Mouse (Mus musculus) ES-Bruce4 (cell line): Measurements from ENCODE around the gene Nkx1-1. TPM values are rescaled to one million over a fixed set of nuclear protein-coding genes. Genes with fewer than 3 reads are reported as not detected.

Experiments used
- H3K27ac ChIP-seq: 2 replicates; pipeline ENCODE4 v1.5.1; 2012; ENCODE audit warnings: low read length, inconsistent platforms; ENCODE audit not compliant: insufficient read depth
- H3K27me3 ChIP-seq: 2 replicates; pipeline ENCODE4 v1.6.1; 2012; ENCODE audit warnings: mild to moderate bottlenecking, low read length, inconsistent platforms; ENCODE audit not compliant: control insufficient read depth, poor library complexity, insufficient read depth, severe bottlenecking
- H3K36me3 ChIP-seq: 2 replicates; pipeline ENCODE4 v1.6.1; 2012; ENCODE audit warnings: inconsistent platforms, mild to moderate bottlenecking, low read length, moderate library complexity; ENCODE audit not compliant: control insufficient read depth, poor library complexity, insufficient read depth, severe bottlenecking
- H3K4me1 ChIP-seq: one replicate; pipeline ENCODE4 v1.8.1; 2011; ENCODE audit warnings: low read length; ENCODE audit not compliant: control insufficient read depth, insufficient read depth
- H3K4me3 ChIP-seq: 2 replicates; pipeline ENCODE4 v1.5.1; 2011; ENCODE audit warnings: low read depth, mild to moderate bottlenecking, low read length
- H3K9ac ChIP-seq: 2 replicates; pipeline ENCODE4 v1.6.1; 2012; ENCODE audit warnings: low read depth, mild to moderate bottlenecking, inconsistent platforms; ENCODE audit not compliant: poor library complexity, severe bottlenecking
- H3K9me3 ChIP-seq: replicated peaks from 2 replicates; pipeline ENCODE4 v1.6.1; 2012; ENCODE audit warnings: mild to moderate bottlenecking, low read length, inconsistent platforms; ENCODE audit not compliant: control insufficient read depth, poor library complexity, insufficient read depth, severe bottlenecking
- CTCF ChIP-seq: IDR thresholded peaks from one replicate; pipeline ENCODE4 v1.8.1; 2011; ENCODE audit warnings: low read depth, low read length
- EP300 ChIP-seq: IDR thresholded peaks from 2 replicates; pipeline ENCODE4 v1.6.1; 2011; ENCODE audit warnings: low read depth, low read length; ENCODE audit not compliant: insufficient read depth
- POLR2A ChIP-seq: IDR thresholded peaks from one replicate; pipeline ENCODE4 v1.8.1; 2011; ENCODE audit warnings: low read length; ENCODE audit not compliant: insufficient read depth
- polyA plus RNA-seq: library from polyadenylated mRNA; stranded (reverse); fragments of >200 nt; gene quantifications from 2 replicates; pipeline ENCODE4 v1.2.4, GENCODE M21; 2011; ENCODE audit warnings: low read depth; ENCODE audit not compliant: missing spikeins, insufficient read depth, insufficient read length

Nkx1-1 gene
- polyA plus RNA-seq, 1 experiment: not detected

DNA sequence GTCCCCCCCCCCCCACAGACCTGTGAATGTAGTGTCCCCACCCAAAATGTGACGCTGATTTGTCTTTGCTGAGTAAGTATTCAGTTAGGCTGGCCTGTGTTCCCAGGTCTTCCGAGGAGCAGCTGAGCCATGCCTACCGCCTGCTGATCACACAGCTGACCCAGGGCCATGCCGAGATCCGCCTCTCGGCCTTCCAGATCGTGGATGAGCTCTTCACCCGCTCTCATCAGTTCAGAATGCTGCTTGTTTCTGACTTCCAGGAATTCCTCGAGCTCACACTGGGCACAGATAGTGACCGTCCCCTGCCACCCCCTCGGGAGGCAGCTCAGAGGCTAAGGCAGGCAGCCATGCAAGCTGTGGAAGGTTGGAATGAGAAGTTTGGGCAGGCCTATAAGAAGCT is 46.2 kb downstream of the Nkx1-1 start:
- Histone ChIP-seq H3K27ac (no peak overlapping the region), H3K36me3 (no peaks in the 10 kb centered on the region), H3K4me1 (no peaks in the 10 kb centered on the region), H3K9ac (no peak overlapping the region), H3K27me3 (no peaks in the 10 kb centered on the region), H3K4me3 (no peak overlapping the region), H3K9me3 (no peaks in the 10 kb centered on the region)
- no peak for TF ChIP-seq EP300
- no peak for TF ChIP-seq POLR2A
- no peak for TF ChIP-seq CTCF

Other genes starting within 250 kb of the Nkx1-1 start
- gene Spon2, start 215.5 kb downstream of the Nkx1-1 start, polyA plus RNA-seq: 0.59 and 0.87 TPM in 2 replicates
- 61.0 and 68.5 TPM in 2 replicates for gene Ctbp1, start 159.0 kb downstream of the Nkx1-1 start, polyA plus RNA-seq
- gene Maea, start 98.5 kb downstream of the Nkx1-1 start, polyA plus RNA-seq: 90.5 and 96.8 TPM in 2 replicates
- 6.9 and 7.2 TPM in 2 replicates for gene Uvssa, start 55.4 kb downstream of the Nkx1-1 start, polyA plus RNA-seq
- gene Fam53a, start 195.7 kb upstream of the Nkx1-1 start, polyA plus RNA-seq: 26.8 and 29.7 TPM in 2 replicates
- 0.38 TPM in 1 of 2 replicates, not detected in the other for gene Gm9903, start 195.9 kb upstream of the Nkx1-1 start, polyA plus RNA-seq
- 109 and 121 TPM in 2 replicates for gene Slbp, start 218.6 kb upstream of the Nkx1-1 start, polyA plus RNA-seq
- gene Tacc3, start 224.2 kb upstream of the Nkx1-1 start, polyA plus RNA-seq: 162 and 185 TPM in 2 replicates
- 7.3 and 9.5 TPM in 2 replicates for gene Tmem129, start 224.4 kb upstream of the Nkx1-1 start, polyA plus RNA-seq